Mouse (Mus musculus): Measurements from ENCODE around the gene Spata31d1a.

GRCm38 (mm10) chr13:59745462-59745861, 35.3 kb upstream of the Spata31d1a start:
- TF ChIP-seq POLR2A (IDR thresholded peaks at IDR 0.05; ENCODE audit: control insufficient read depth, extremely low read depth, insufficient read depth, low read length, poor library complexity) (no peak), CTCF (IDR thresholded peaks at IDR 0.05; ENCODE audit: borderline replicate concordance, control insufficient read depth, extremely low read depth, insufficient read depth, low read length, poor library complexity) (no peak)
